Mouse (Mus musculus) urinary bladder, postnatal 4 days (tissue): ENCODE measurements around the gene Lrrc31.
A peak's percentile ranks its signal among the peaks of the same experiment; 100 is the strongest.

Experiments
- DNase-seq, 2 experiments: peaks; one replicate each; pipeline ENCODE4 v3.0.0; 2021 to 2022; ENCODE audit warnings: low spot score in 2 of 2

The Lrrc31 gene

DNA sequence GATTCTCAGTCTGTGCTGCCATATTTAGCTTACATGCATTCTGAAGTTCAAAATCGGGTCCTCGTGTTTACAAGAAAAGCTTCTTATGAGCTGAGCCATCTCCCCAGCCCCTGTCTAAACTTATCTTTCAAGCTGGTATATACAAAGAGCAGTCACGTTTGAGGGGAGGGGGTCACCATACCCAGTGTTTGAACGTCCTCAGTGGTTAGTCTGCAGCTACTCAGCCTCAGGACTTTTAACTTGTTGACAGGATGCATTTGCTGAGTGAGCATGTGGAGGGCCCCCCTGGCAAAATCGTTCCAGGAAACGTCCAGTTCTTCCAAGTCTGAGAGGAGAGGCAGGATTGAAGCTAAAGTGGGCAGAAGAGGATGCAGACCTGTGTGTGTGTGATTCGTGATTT is 8.7 kb downstream of the Lrrc31 start:
- DNase-seq, result no peak

DNA sequence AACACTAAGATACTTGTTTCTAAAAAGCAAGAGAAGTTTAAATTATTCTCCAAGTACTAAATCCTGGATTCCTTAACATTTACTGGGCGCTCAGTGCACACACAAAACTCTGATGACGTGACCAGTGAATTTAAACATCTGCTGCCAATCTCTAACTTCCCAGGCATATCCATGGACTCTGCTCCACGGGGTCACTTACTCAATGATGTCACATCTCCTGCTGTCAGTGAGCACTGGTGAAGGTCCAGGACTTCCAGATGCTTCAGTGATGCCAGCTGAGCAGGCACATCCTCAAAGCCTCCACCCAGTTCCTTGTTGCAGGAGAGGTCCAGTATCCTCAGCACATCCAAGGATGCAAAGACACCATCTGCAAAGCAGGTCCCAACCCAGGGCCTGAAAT is 12.4 kb downstream of the Lrrc31 start:
- DNase-seq, result no peak

DNA sequence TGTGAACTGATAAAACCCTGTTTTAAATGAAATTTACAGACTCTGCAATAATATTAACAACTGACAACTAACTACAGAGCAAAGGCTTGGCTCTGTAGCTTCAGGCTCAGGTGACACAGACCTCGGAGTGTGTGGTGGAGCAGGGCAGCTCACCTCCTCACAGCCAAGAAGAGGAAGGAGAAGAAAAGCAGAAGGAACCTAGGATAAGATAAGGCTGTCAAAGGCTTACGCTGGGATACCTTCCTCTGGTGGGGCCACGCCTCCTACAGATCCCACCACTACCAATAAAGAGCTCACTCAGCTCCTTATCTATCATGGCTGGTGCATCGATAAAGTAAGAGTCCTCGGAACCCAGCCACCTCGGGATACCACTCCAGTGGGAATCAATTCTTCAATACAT is 16.5 kb downstream of the Lrrc31 start:
- no peak for DNase-seq

- DNase-seq, result no peak
Measured at GRCm38 (mm10) chr3:30658486-30658885, 41.2 kb downstream of the Lrrc31 start.

DNA sequence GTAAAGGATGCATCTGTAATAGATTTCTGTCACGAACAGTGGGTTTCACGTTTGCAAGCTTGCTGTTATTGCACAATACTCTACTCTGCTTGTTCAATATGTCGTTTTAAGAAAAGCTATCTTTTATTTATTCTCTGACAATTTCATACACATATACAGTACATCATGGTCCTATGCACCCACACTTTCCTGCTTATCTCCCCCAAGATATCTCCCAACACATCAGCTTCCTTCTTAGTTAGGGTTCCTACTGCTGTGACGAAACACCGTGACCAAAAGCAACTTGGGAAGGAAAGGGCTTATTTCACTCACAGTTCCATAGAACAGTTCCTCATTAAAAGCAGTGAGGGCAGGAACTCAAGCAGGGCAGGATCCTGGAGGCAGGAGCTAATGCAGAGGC is 43.7 kb downstream of the Lrrc31 start:
- no peak for DNase-seq

GRCm38 (mm10) chr3:30650062-30650841 is 49.4 kb downstream of the Lrrc31 start:
- DNase-seq, result no peak

GRCm38 (mm10) chr3:30648466-30648865 is 51.2 kb downstream of the Lrrc31 start:
- no peak for DNase-seq

GRCm38 (mm10) chr3:30647440-30648090 is 52.1 kb downstream of the Lrrc31 start, which contains the start of gene Lrrc34:
Lrrc34 (minus strand) TSS chr3:30647869.
- DNase-seq, result peak; percentile 28 to 66

- no peak for DNase-seq
Measured at GRCm38 (mm10) chr3:30646761-30647160, 52.9 kb downstream of the Lrrc31 start.

GRCm38 (mm10) chr3:30644207-30644606 is 55.4 kb downstream of the Lrrc31 start, which contains the start of gene Lrriq4:
Lrriq4 (plus strand) TSS chr3:30644507.
- no peak for DNase-seq

DNA sequence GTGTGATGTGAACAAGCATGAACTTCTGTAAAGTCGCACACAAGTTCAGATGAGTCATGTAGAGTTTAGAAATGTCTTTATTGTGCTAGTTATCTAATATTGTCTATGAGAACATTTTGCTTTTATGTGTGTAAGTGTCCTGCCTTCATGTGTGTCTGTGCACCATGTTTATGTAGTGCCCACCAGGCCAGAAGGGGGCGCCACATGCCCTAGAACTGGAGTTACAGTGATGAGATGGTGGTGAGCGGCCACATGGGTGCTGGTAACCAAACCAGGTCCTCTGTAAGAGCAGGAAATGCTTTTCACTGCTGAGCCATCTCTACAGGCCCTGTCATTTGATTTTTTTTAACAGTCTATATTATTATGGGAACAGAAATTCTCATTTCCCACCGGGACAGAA is 64.0 kb downstream of the Lrrc31 start:
- DNase-seq, result no peak

DNA sequence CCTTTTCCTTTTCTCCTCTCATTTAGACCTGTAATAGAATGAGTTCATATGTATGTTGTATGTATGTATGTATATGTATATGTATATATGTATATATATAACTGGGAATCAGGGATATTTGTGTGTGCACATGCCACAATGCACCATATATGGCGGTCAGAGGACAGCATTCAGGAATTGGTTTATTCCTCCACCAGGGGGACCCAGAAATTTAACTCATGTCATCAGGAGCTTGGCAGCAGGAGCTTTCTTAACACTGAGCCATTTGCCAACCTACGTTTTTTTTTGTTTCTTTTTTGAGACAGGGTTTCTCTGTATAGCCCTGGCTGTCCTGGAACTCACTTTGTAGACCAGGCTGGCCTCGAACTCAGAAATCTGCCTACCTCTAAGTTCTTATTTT is 66.0 kb downstream of the Lrrc31 start:
- no peak for DNase-seq
